Mouse (Mus musculus) ES-E14 (cell line): ENCODE measurements at regions not wholly inside any gene's neighbourhood (a gene's known extent, or its start where the extent isn't known, plus 50 kb on each side); places are given as distances from the start of the nearest gene placed in this dataset.

Source experiments
- CHD2 ChIP-seq: IDR thresholded peaks from 2 replicates; pipeline ENCODE4 v1.6.1; 2014; ENCODE audit warnings: mild to moderate bottlenecking, low read depth, low read length, inconsistent platforms
- HCFC1 ChIP-seq: IDR thresholded peaks from 2 replicates; pipeline ENCODE4 v1.6.1; 2012; ENCODE audit warnings: low read length, inconsistent platforms, borderline replicate concordance; ENCODE audit not compliant: insufficient read depth
- MAFK ChIP-seq: IDR thresholded peaks from 2 replicates; pipeline ENCODE4 v1.6.1; 2014; ENCODE audit warnings: mild to moderate bottlenecking, low read depth, low read length, inconsistent platforms; ENCODE audit not compliant: insufficient read depth
- ZC3H11A ChIP-seq: IDR thresholded peaks from 2 replicates; pipeline ENCODE4 v1.6.1; 2012; ENCODE audit warnings: low read depth, mild to moderate bottlenecking, inconsistent platforms, low read length, borderline replicate concordance
- ZNF384 ChIP-seq: IDR thresholded peaks from 2 replicates; pipeline ENCODE4 v1.6.1; 2012; ENCODE audit warnings: low read depth, low read length, inconsistent platforms

- TF ChIP-seq ZNF384: no peak
- no peak for TF ChIP-seq ZC3H11A
- no peak for TF ChIP-seq CHD2
- TF ChIP-seq HCFC1: no peak
- no peak for TF ChIP-seq MAFK
Observed at GRCm38 (mm10) chr2:143206053-143206452, 127.8 kb downstream of the Otor start.
